Mouse (Mus musculus): Measurements from ENCODE around the gene Adam8. TPM values are rescaled to one million over a fixed set of nuclear protein-coding genes. Genes with fewer than 3 reads are reported as not detected.

Gene Adam8
- polyA plus RNA-seq, 1 experiment = 334 TPM

GRCm38 (mm10) chr7:139937810-139938209, 54.6 kb downstream of the Adam8 start:
- peaks cover 5% of the 10 kb centered on the region for H3K4me1 ChIP-seq (ENCODE audit: control insufficient read depth, insufficient read depth, low read length)
- H3K4me3 ChIP-seq (ENCODE audit: insufficient read depth, low read length) = no peak overlapping the region
- H3K27ac ChIP-seq (ENCODE audit: insufficient read depth, low read depth, low read length) = no peak overlapping the region
- TF ChIP-seq CTCF (IDR thresholded peaks at IDR 0.05; ENCODE audit: low read depth, low read length) (no peak), POLR2A (IDR thresholded peaks at IDR 0.05; ENCODE audit: borderline replicate concordance, low read depth, low read length) (no peak)

DNA sequence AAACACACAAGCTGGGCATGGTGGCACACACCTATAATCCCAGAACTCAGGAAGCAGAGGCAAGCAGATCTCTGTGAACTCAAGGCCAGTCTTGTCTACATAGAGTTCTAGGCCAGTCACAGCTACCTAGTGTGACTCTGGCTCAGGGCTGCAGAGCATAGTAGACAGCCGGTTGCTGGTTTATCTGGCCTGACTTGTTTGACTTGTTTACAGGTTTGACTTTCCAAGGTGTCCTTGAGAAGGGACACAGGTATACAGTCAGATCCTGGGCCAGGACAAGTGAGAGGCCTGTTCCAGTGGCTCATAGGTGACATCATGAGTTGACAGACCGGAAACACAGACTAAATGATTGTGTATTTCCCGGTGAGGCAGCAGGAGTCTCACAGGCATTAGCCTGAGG, 55.2 kb downstream of the Adam8 start:
- no peak overlapping the region for H3K4me3 ChIP-seq (ENCODE audit: insufficient read depth, low read length)
- no peak overlapping the region for H3K27ac ChIP-seq (ENCODE audit: insufficient read depth, low read depth, low read length)
- H3K4me1 ChIP-seq (ENCODE audit: control insufficient read depth, insufficient read depth, low read length) = peaks cover 5% of the 10 kb centered on the region
- TF ChIP-seq POLR2A (IDR thresholded peaks at IDR 0.05; ENCODE audit: borderline replicate concordance, low read depth, low read length) (no peak), CTCF (IDR thresholded peaks at IDR 0.05; ENCODE audit: low read depth, low read length) (no peak)

DNA sequence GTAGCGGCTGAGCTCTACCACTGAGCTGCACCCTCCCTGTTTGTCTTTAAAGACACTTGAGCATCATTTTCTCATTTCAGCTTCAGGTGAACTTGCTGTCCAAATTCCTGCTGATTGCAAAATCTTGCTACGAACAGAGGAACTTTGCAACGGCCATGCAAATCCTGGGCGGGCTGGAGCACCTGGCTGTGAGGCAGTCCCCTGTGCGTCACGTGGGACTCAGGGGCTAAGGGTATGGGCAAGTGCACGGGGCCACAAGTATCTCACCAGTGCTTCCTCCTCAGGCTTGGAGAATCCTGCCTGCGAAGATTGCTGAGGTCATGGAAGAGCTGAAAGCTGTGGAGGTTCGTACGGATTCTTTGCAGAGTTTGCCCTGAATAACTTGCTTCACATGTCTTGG, 55.7 kb downstream of the Adam8 start:
- no peak for TF ChIP-seq POLR2A (IDR thresholded peaks at IDR 0.05; ENCODE audit: borderline replicate concordance, low read depth, low read length)
- TF ChIP-seq CTCF (IDR thresholded peaks at IDR 0.05; ENCODE audit: low read depth, low read length) = no peak

GRCm38 (mm10) chr7:139930732-139931131, 61.6 kb downstream of the Adam8 start:
- TF ChIP-seq CTCF (IDR thresholded peaks at IDR 0.05; ENCODE audit: low read depth, low read length) (peak; percentile 45), POLR2A (IDR thresholded peaks at IDR 0.05; ENCODE audit: borderline replicate concordance, low read depth, low read length) (no peak)
- H3K4me1 ChIP-seq (ENCODE audit: control insufficient read depth, insufficient read depth, low read length) = peaks cover 5% of the 10 kb centered on the region
- H3K4me3 ChIP-seq (ENCODE audit: insufficient read depth, low read length) = no peak overlapping the region
- H3K27ac ChIP-seq (ENCODE audit: insufficient read depth, low read depth, low read length) = no peak overlapping the region

More for the DNA sequence above, 55.7 kb downstream of the Adam8 start:
- Histone ChIP-seq H3K4me1 (ENCODE audit: control insufficient read depth, insufficient read depth, low read length) (peaks cover 5% of the 10 kb centered on the region), H3K27ac (ENCODE audit: insufficient read depth, low read depth, low read length) (no peak overlapping the region), H3K4me3 (ENCODE audit: insufficient read depth, low read length) (no peak overlapping the region)

Other genes with a start within 250 kb of the Adam8 start
- gene Adgra1, start 158.4 kb downstream of the Adam8 start, polyA plus RNA-seq (2012; ENCODE audit: insufficient read depth, insufficient read length, missing spikeins) = not detected in 2 replicates
- gene Kndc1, start 97.9 kb downstream of the Adam8 start, polyA plus RNA-seq (2012; ENCODE audit: insufficient read depth, insufficient read length, missing spikeins) = not detected in 2 replicates
- gene Utf1, start 48.8 kb downstream of the Adam8 start, polyA plus RNA-seq (2012; ENCODE audit: insufficient read depth, insufficient read length, missing spikeins) = not detected in 2 replicates
- not detected in 2 replicates for gene 6430531B16Rik, start 13.8 kb downstream of the Adam8 start, polyA plus RNA-seq (2012; ENCODE audit: insufficient read depth, insufficient read length, missing spikeins)
- gene Zfp511, start 43.8 kb upstream of the Adam8 start, polyA plus RNA-seq (2012; ENCODE audit: insufficient read depth, insufficient read length, missing spikeins) = 37.7 and 38.7 TPM in 2 replicates
- gene Tubgcp2, start 44.1 kb upstream of the Adam8 start, polyA plus RNA-seq (2012; ENCODE audit: insufficient read depth, insufficient read length, missing spikeins) = 17.9 and 18.5 TPM in 2 replicates
- gene Msx3, start 56.5 kb upstream of the Adam8 start, polyA plus RNA-seq (2012; ENCODE audit: insufficient read depth, insufficient read length, missing spikeins) = not detected in 2 replicates
- not detected in 2 replicates for gene Caly, start 90.0 kb upstream of the Adam8 start, polyA plus RNA-seq (2012; ENCODE audit: insufficient read depth, insufficient read length, missing spikeins)
- not detected in 2 replicates for gene Prap1, start 100.8 kb upstream of the Adam8 start, polyA plus RNA-seq (2012; ENCODE audit: insufficient read depth, insufficient read length, missing spikeins)
- 19.0 and 22.5 TPM in 2 replicates for gene Fuom, start 109.9 kb upstream of the Adam8 start, polyA plus RNA-seq (2012; ENCODE audit: insufficient read depth, insufficient read length, missing spikeins)
- gene Paox, start 123.2 kb upstream of the Adam8 start, polyA plus RNA-seq (2012; ENCODE audit: insufficient read depth, insufficient read length, missing spikeins) = 20.1 and 25.9 TPM in 2 replicates
- gene Echs1, start 123.9 kb upstream of the Adam8 start, polyA plus RNA-seq (2012; ENCODE audit: insufficient read depth, insufficient read length, missing spikeins) = 44.9 and 45.7 TPM in 2 replicates
- gene Mtg1, start 145.0 kb upstream of the Adam8 start, polyA plus RNA-seq (2012; ENCODE audit: insufficient read depth, insufficient read length, missing spikeins) = 10.5 and 10.8 TPM in 2 replicates
- not detected in 2 replicates for gene Sprn, start 162.3 kb upstream of the Adam8 start, polyA plus RNA-seq (2012; ENCODE audit: insufficient read depth, insufficient read length, missing spikeins)
- gene Olfr522, start 172.2 kb upstream of the Adam8 start, polyA plus RNA-seq (2012; ENCODE audit: insufficient read depth, insufficient read length, missing spikeins) = not detected in 2 replicates
- not detected in 2 replicates for gene Olfr523, start 180.7 kb upstream of the Adam8 start, polyA plus RNA-seq (2012; ENCODE audit: insufficient read depth, insufficient read length, missing spikeins)
- not detected in 2 replicates for gene Olfr524, start 213.4 kb upstream of the Adam8 start, polyA plus RNA-seq (2012; ENCODE audit: insufficient read depth, insufficient read length, missing spikeins)
- not detected in 2 replicates for gene Cd163l1, start 225.7 kb upstream of the Adam8 start, polyA plus RNA-seq (2012; ENCODE audit: insufficient read depth, insufficient read length, missing spikeins)

All from bone marrow macrophage, adult 2 months (primary cell).